Mouse (Mus musculus) mesoderm, embryonic 11.5 days (tissue): ENCODE data around the gene Ripply2.

Source experiments
- DNase-seq: peaks from one replicate; pipeline ENCODE4 v3.0.0-alpha.2; 2012; ENCODE audit warnings: low read depth, low spot score

Ripply2 gene

DNA sequence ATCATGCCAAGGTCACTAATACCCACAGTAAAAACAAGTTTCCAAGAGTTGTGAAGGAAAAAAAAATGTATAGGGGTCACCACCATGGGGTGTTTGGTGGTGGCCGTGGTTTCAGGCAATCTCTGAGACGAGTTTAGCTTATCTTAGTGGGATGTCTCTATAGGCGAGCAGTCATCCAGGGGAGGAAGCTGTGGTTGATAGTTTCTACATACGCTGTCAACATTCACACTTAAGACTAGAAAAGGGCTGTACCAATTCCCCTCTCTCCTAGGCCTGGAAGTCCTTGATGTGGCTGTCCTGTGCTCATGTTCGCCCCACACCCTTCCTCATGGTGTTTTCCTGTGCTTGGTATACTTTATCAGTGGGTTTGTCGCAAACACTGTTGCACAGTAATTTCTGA lies 10.4 kb downstream of the Ripply2 start:
- no peak for DNase-seq

DNA sequence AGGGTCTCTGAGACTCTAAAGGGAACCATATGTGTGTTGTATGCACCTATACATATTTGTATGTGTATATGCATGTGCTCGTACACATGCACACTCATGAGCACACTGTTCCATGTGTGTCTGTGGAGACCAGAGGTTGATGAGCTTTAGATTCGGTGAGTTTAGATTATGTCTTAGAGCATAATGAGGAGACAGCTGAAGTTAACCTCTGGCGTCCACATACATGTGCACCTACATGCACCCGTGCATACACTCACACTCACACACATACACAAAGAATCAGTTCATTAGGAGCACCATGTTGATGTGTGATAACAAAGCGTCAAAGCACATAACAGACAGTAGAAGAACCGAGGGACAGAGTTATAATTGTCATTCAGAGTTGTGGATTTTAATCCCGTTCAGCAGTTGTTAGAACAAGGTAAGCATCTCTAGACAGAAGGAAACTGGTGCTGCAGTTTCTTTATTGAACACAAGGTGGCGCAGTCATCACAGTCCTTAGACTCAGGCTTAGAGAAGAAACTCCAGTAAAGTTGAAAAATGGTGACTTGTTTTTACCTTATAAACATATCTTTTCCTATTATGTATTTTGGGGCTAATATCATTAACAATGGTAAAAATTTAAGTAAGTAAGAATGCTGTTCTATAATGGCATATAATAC lies 12.2 kb downstream of the Ripply2 start:
- peak; percentile 76 for DNase-seq

DNA sequence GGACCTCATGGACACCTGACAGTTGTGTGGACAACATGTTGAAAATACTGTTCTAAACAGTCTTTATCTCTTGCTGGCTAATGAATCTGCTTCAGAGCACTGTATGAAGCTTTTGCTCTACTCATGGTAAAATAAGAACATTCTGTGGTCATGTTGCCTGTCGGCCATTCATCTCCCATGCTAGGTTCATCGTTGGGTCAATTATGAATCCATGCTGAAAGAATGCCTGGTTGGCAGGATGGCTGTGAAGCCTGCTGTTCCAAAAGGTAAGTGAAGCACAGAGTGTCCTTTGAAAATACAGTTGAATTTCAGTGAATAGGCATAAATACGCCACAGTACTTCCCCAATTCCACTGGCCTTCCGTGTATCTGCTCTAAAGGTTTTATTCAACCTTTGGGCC lies 16.9 kb downstream of the Ripply2 start:
- no peak for DNase-seq

DNA sequence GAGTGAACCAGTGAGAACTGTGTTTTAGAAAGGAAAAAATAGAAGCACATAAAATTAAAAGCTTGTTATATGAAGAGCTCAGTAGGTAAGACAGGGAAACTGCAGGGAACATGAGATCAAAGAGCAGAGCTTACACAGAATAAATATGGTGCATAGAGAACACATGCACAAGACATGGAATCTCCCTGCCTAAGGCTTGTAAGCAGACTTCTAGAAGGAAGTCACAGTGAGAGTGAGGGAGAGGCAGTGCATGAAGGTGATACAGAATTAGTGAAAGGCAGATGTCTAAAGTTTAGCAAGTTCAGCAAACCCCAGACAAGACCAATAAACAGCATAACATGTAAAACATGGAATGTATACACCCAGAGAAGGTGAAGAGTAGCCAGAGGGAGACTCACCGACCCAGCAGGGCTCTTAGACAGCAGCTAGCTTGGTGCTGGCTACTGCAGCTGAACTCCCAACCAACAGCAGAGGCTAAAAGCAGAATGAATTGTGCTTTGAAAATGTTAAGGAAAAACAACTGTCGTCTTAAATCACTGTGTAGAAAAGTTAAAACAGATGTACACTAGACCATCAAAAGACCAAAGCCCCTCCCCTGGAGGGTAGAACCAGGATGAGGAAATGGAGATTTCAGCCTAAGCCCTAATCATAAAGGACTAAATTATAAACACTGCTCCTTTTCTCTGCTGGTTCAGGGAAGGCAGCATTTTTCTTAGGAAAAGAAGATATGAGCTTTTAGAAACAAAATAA lies 19.7 kb downstream of the Ripply2 start:
- peak; percentile 31 for DNase-seq

DNA sequence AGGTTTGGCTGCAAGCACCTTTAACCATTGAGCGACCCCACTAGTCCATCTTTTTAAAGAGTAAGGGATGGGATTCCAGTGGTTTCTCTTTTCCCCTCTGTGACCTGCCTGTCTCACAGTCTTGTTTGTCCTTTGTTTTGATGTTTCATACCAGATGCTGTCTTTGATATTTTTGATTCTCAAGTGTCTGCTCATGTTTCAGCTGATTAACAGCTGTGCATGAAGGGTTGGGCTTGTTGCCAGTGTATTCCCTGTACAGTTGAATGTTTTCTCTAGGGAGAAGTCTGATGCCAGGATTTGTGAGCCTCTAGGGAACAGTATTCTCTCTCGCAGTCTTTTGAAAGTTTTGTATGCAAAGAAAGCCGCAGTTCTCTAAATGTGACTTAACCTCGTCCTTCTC lies 34.1 kb downstream of the Ripply2 start:
- DNase-seq: no peak

DNA sequence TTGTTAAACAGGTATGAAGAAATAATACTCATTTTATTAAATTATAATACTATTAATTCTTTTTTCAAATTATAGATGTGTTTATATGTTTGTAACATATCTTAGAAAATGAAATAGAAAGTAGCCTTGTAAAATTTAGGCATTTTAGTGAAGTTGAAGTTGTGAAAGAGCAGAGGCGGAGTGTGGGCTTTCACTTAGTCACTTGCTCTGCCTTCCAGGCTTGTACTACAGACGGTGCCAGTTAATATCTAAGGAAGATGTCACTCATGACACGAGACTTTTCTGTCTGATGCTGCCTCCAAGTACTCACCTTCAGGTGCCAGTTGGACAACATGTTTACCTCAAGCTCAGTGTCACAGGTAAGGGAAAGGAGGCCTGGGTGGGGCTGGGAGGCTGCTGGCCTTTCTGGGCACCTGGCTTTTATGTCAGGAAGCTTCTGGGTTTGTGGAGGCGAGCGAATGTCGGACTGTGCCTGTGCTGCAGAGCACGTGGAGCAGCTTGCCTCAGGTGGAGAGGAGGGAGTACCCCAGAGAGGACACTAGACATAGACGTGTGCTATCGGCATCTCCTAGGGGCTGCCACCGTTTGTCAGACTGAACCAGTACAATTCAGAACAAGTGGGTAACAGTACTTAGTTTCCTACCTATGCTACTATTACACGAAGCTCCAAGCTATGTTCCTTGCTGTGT lies 40.4 kb downstream of the Ripply2 start:
- DNase-seq: no peak

DNA sequence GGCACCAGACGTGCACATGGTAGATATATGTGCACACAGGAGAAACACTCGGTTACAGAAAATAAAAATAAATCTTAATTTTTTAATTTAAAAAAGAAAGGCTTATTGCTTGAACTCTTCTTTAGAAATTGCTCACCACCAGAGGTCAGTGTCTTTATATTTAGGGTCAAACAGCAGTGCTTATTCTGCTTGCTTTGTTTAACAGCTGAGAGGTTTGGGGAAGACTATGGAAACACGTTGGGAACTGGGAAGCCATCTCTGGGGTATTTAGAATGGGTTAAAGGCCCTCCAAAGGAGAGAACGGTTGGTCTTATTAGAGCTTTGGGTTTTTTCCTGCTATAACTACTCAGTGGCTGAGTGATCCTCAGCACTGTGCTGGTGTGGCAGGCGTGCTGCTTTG lies 47.0 kb downstream of the Ripply2 start:
- no peak for DNase-seq

DNA sequence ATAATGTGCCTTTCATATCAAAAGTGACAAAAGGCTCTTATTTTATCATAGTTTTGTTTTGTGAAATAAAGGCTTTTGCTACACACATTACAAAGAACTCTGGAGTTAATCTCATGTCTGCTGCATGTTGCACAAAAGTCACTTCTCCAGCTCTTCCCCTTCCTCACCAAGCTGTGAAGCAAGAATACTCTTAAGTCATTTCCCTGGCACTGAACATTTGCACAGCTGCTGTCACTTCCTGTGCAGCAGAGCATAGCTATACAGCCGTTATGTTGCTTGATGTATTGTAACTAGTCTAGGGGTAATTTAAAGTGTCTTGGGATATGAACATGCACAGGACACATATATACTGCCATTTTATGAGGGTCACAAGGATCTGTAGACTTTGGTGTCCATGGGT lies 52.8 kb downstream of the Ripply2 start:
- DNase-seq: no peak
